Mouse (Mus musculus): Measurements from ENCODE around the gene Cdk5rap3. TPM values are rescaled to one million over a fixed set of nuclear protein-coding genes. Genes with fewer than 3 reads are reported as not detected.
A peak's percentile ranks its signal among the peaks of the same experiment; 100 is the strongest.

The Cdk5rap3 gene
- total and polyA plus RNA-seq, 3 experiments, result 45.2 to 55.4 TPM; not detected in 1

- TF ChIP-seq EP300 (IDR thresholded peaks at IDR 0.05; ENCODE audit: low read depth in 1 of 2, low read length in 2 of 2), result no peak
- no peak for TF ChIP-seq CHD1 (IDR thresholded peaks at IDR 0.05; ENCODE audit: low read depth, low read length)
Observed at GRCm38 (mm10) chr11:96950767-96951166, 34.5 kb upstream of the Cdk5rap3 start (continued).

- peaks cover 27 to 60% of the 10 kb centered on the region in 2 experiments for H3K36me3 ChIP-seq (ENCODE audit: control insufficient read depth in 1 of 2, insufficient read depth in 2 of 2, low read length in 2 of 2)
- H3K27ac ChIP-seq (ENCODE audit: control insufficient read depth, low read depth, low read length), result peak overlapping the region; percentile 85
- peaks cover 26 to 53% of the 10 kb centered on the region in 2 experiments for H3K4me1 ChIP-seq (ENCODE audit: control insufficient read depth in 1 of 2, insufficient read depth in 2 of 2, low read length in 2 of 2)
- H3K4me3 ChIP-seq (ENCODE audit: control insufficient read depth in 1 of 2, insufficient read depth in 1 of 2, low read depth in 2 of 2, low read length in 2 of 2), result 0 out of 4 replicates have a peak overlapping the region, but pooled peaks of 1 of the 2 experiments have one; percentile 0
- peaks cover 46% of the 10 kb centered on the region for H3K79me2 ChIP-seq (ENCODE audit: control insufficient read depth, insufficient read depth, low read length, poor library complexity)
- peak; percentile 94 for DNase-seq (ENCODE audit: low read depth, low spot score)
- peak overlapping the region; percentile 16; the same call in 1 of the 2 replicates for H3K9ac ChIP-seq (ENCODE audit: control insufficient read depth, low read depth, low read length, poor library complexity, severe bottlenecking)
- H3K9me3 ChIP-seq (replicated peaks; ENCODE audit: insufficient read depth, low read length), result no peaks in the 10 kb centered on the region
- no peaks in the 10 kb centered on the region for H3K27me3 ChIP-seq (ENCODE audit: control insufficient read depth in 1 of 2, insufficient read depth in 2 of 2, low read length in 2 of 2)
- TF ChIP-seq CTCF (IDR thresholded peaks at IDR 0.05 in 2 of 3, conservative IDR thresholded peaks at IDR 0.05 in 1 of 3; ENCODE audit: control insufficient read depth in 1 of 3, insufficient read depth in 1 of 3, low read depth in 2 of 3, low read length in 3 of 3, poor library complexity in 1 of 3, severe bottlenecking in 1 of 3), result no peak
- no peak for TF ChIP-seq ZC3H11A (IDR thresholded peaks at IDR 0.05; ENCODE audit: low read depth, low read length)
- peak; percentile 44; the same call in 1 of the 2 replicates for TF ChIP-seq MYB (IDR thresholded peaks at IDR 0.05; ENCODE audit: low read depth, low read length)
- TF ChIP-seq MXI1 (IDR thresholded peaks at IDR 0.05; ENCODE audit: low read depth, low read length), result peak; percentile 69; the same call in 1 of the 2 replicates
- no peak for TF ChIP-seq ZKSCAN1 (IDR thresholded peaks at IDR 0.05; ENCODE audit: low read depth, low read length)
- TF ChIP-seq MEF2A (IDR thresholded peaks at IDR 0.05; ENCODE audit: extremely low read depth, insufficient replicate concordance, low read depth, low read length, poor library complexity, severe bottlenecking), result no peak
- no peak for TF ChIP-seq E2F4 (IDR thresholded peaks at IDR 0.05; ENCODE audit: borderline replicate concordance, low read depth, low read length)
- peak; percentile 73 for TF ChIP-seq MAX (IDR thresholded peaks at IDR 0.05; ENCODE audit: low read length)
- peak in 1 of 2 experiments; percentile 51; a peak in 2 of 4 replicates for TF ChIP-seq POLR2A (IDR thresholded peaks at IDR 0.05; ENCODE audit: control insufficient read depth in 1 of 2, insufficient read depth in 1 of 2, low read depth in 1 of 2, low read length in 2 of 2, poor library complexity in 1 of 2)
- TF ChIP-seq MAZ (IDR thresholded peaks at IDR 0.05; ENCODE audit: low read depth, low read length), result 0 out of 2 replicates have a peak, but pooled peaks have one; percentile 80
- TF ChIP-seq KAT2A (conservative IDR thresholded peaks at IDR 0.05; ENCODE audit: low read depth, low read length), result peak; percentile 23; the same call in 1 of the 2 replicates
- peak; percentile 98 to 99 for TF ChIP-seq EP300 (IDR thresholded peaks at IDR 0.05; ENCODE audit: low read depth in 1 of 2, low read length in 2 of 2)
- TF ChIP-seq USF2 (IDR thresholded peaks at IDR 0.05; ENCODE audit: borderline replicate concordance in 1 of 2, insufficient read depth in 1 of 2, low read depth in 1 of 2, low read length in 2 of 2), result no peak
- TF ChIP-seq MYC (IDR thresholded peaks at IDR 0.05; ENCODE audit: low read depth, low read length), result peak; percentile 70; the same call in 1 of the 2 replicates
- TF ChIP-seq JUND (IDR thresholded peaks at IDR 0.05; ENCODE audit: low read depth, low read length), result no peak
- TF ChIP-seq TAL1 (IDR thresholded peaks at IDR 0.05; ENCODE audit: low read length), result peak; percentile 98
- peak; percentile 92 for TF ChIP-seq SIN3A (IDR thresholded peaks at IDR 0.05; ENCODE audit: low read length)
- no peak for TF ChIP-seq RAD21 (IDR thresholded peaks at IDR 0.05; ENCODE audit: low read depth, low read length)
- TF ChIP-seq MAFK (IDR thresholded peaks at IDR 0.05; ENCODE audit: borderline replicate concordance, low read depth, low read length), result peak; percentile 65; the same call in 1 of the 2 replicates
- no peak for TF ChIP-seq SMC3 (IDR thresholded peaks at IDR 0.05; ENCODE audit: low read depth, low read length)
- TF ChIP-seq USF1 (IDR thresholded peaks at IDR 0.05; ENCODE audit: low read depth, low read length), result peak; percentile 69
- no peak for TF ChIP-seq ZNF384 (IDR thresholded peaks at IDR 0.05; ENCODE audit: low read depth, low read length)
- peak; percentile 76; the same call in 1 of the 2 replicates for TF ChIP-seq BHLHE40 (IDR thresholded peaks at IDR 0.05; ENCODE audit: borderline replicate concordance, low read depth, low read length)
- TF ChIP-seq TCF12 (IDR thresholded peaks at IDR 0.05; ENCODE audit: low read depth, low read length), result peak; percentile 99
- no peak for TF ChIP-seq CHD2 (IDR thresholded peaks at IDR 0.05; ENCODE audit: low read length)
- peak; percentile 62; the same call in 1 of the 2 replicates for TF ChIP-seq HCFC1 (IDR thresholded peaks at IDR 0.05; ENCODE audit: low read depth, low read length)
- TF ChIP-seq ETS1 (IDR thresholded peaks at IDR 0.05; ENCODE audit: low read depth, low read length), result peak; percentile 95
- TF ChIP-seq POLR2AphosphoS5 (IDR thresholded peaks at IDR 0.05; ENCODE audit: borderline replicate concordance, low read depth, low read length), result no peak
- no peak for TF ChIP-seq CHD1 (IDR thresholded peaks at IDR 0.05; ENCODE audit: low read depth, low read length)
- TF ChIP-seq ZMIZ1 (IDR thresholded peaks at IDR 0.05; ENCODE audit: low read depth, low read length), result no peak
- peak; percentile 99 for TF ChIP-seq GATA1 (IDR thresholded peaks at IDR 0.05; ENCODE audit: low read depth, low read length)
- peak; percentile 90 for TF ChIP-seq RCOR1 (IDR thresholded peaks at IDR 0.05; ENCODE audit: low read depth, low read length)
- peak; percentile 80 for TF ChIP-seq ELF1 (IDR thresholded peaks at IDR 0.05; ENCODE audit: low read depth, low read length)
- TF ChIP-seq UBTF (IDR thresholded peaks at IDR 0.05; ENCODE audit: borderline replicate concordance, insufficient read depth, low read depth, low read length), result no peak
Observed at GRCm38 (mm10) chr11:96947849-96948248, 31.6 kb upstream of the Cdk5rap3 start.
